Mouse (Mus musculus) lung, embryonic 15.5 days (tissue): ENCODE data around the gene Nos1. TPM values are rescaled to one million over a fixed set of nuclear protein-coding genes. Genes with fewer than 3 reads are reported as not detected.

Source experiments
- polyA plus RNA-seq: library from polyadenylated mRNA; unstranded; fragments of >200 nt; fragmentation: Nextera tagmentation; extraction: Ambion mirVana; gene quantifications from 2 replicates; pipeline ENCODE4 v1.2.1, GENCODE M21; 2015

Gene Nos1
- polyA plus RNA-seq, 1 experiment from 2014 or later: 0.11 TPM

Other genes starting within 250 kb of the Nos1 start
- 54.7 and 56.8 TPM in 2 replicates for gene Fbxo21, start 195.7 kb downstream of the Nos1 start, polyA plus RNA-seq
- gene Tesc, start 246.7 kb downstream of the Nos1 start, polyA plus RNA-seq: 8.5 and 8.8 TPM in 2 replicates